Mouse (Mus musculus) CH12.LX (cell line): ENCODE results near the gene Agfg1. TPM values are rescaled to one million over a fixed set of nuclear protein-coding genes. Genes with fewer than 3 reads are reported as not detected.
"Not testable (repeated sequence)": the region's sequence is repeated elsewhere in the genome, so short reads cannot be mapped to it uniquely, and the experiment has no call there.

Experiments used
- DNase-seq: peaks from one replicate; pipeline ENCODE4 v3.0.0-alpha.2; 2013; ENCODE audit errors: extremely low read depth
- H3K27ac ChIP-seq: 2 replicates; pipeline ENCODE4 v1.5.1; 2012; ENCODE audit warnings: low read depth, mild to moderate bottlenecking, control low read depth, moderate library complexity; ENCODE audit not compliant: insufficient read depth
- H3K27me3 ChIP-seq: replicated peaks from 2 replicates; pipeline ENCODE3; 2012; ENCODE audit warnings: inconsistent platforms
- H3K36me3 ChIP-seq, 2 experiments: replicated peaks in 1 of 2; 2 replicates each; pipeline versions ENCODE3 to v1.6.1; 2012; ENCODE audit warnings: inconsistent platforms in 1 of 2, low read length in 1 of 2, mild to moderate bottlenecking in 1 of 2, mixed read lengths in 1 of 2, moderate library complexity in 1 of 2; ENCODE audit not compliant: control insufficient read depth in 1 of 2, insufficient read depth in 1 of 2
- H3K4me1 ChIP-seq, 2 experiments: 2 replicates each; pipeline ENCODE4 v1.6.1; 2012; ENCODE audit warnings: inconsistent platforms in 1 of 2, moderate library complexity in 1 of 2; ENCODE audit not compliant: insufficient read depth in 2 of 2, control insufficient read depth in 1 of 2
- H3K4me2 ChIP-seq: 2 replicates; pipeline ENCODE4 v1.6.1; 2012; ENCODE audit warnings: low read depth, mild to moderate bottlenecking, control low read depth; ENCODE audit not compliant: poor library complexity, insufficient read depth, severe bottlenecking
- H3K4me3 ChIP-seq, 3 experiments: fragments of 150-350 bp in 1 of 3; sonication (generic) in 1 of 3; replicated peaks in 1 of 3; 2 replicates each; pipeline versions ENCODE3 to v1.5.1; 2011 to 2012; ENCODE audit warnings: low read depth in 2 of 3, low read length in 2 of 3, mild to moderate bottlenecking in 2 of 3, moderate library complexity in 2 of 3, control low read depth in 1 of 3, improper control_type of control experiment in 1 of 3, inconsistent platforms in 1 of 3, mixed read lengths in 1 of 3; ENCODE audit not compliant: poor library complexity in 1 of 3
- H3K79me2 ChIP-seq: replicated peaks from 2 replicates; pipeline ENCODE4 v1.6.1; 2012; ENCODE audit warnings: mild to moderate bottlenecking, moderate library complexity; ENCODE audit not compliant: control insufficient read depth, poor library complexity, insufficient read depth, severe bottlenecking; ENCODE audit errors: extremely low read depth
- H3K9ac ChIP-seq: 2 replicates; pipeline ENCODE4 v1.6.1; 2012; ENCODE audit warnings: low read depth, mild to moderate bottlenecking, control low read depth, moderate library complexity; ENCODE audit not compliant: insufficient read depth
- H3K9me3 ChIP-seq: replicated peaks from 2 replicates; pipeline ENCODE3; 2012; ENCODE audit warnings: low read length, inconsistent platforms, mixed read lengths
- BHLHE40 ChIP-seq: IDR thresholded peaks from 2 replicates; pipeline ENCODE4 v1.6.1; 2011; ENCODE audit warnings: mild to moderate bottlenecking, low read depth, low read length, improper control_type of control experiment
- CHD2 ChIP-seq: IDR thresholded peaks from 2 replicates; pipeline ENCODE4 v1.6.1; 2011; ENCODE audit warnings: low read length, improper control_type of control experiment
- E2F4 ChIP-seq: IDR thresholded peaks from 2 replicates; pipeline ENCODE4 v1.6.1; 2011; ENCODE audit warnings: low read depth, low read length, improper control_type of control experiment; ENCODE audit not compliant: insufficient replicate concordance
- EP300 ChIP-seq: IDR thresholded peaks from 2 replicates; pipeline ENCODE4 v1.6.1; 2011; ENCODE audit warnings: low read length, improper control_type of control experiment
- ETS1 ChIP-seq: conservative IDR thresholded peaks from 2 replicates; pipeline ENCODE4 v1.6.1; 2012; ENCODE audit warnings: low read depth, mild to moderate bottlenecking, inconsistent platforms, low read length, improper control_type of control experiment, moderate library complexity
- HCFC1 ChIP-seq: IDR thresholded peaks from 2 replicates; pipeline ENCODE4 v1.6.1; 2012; ENCODE audit warnings: low read depth, mild to moderate bottlenecking, inconsistent platforms, low read length, improper control_type of control experiment
- JUN ChIP-seq: IDR thresholded peaks from 2 replicates; pipeline ENCODE4 v1.6.1; 2011; ENCODE audit warnings: low read depth, mild to moderate bottlenecking, low read length, improper control_type of control experiment, moderate library complexity; ENCODE audit not compliant: insufficient read depth
- JUND ChIP-seq: conservative IDR thresholded peaks from 2 replicates; pipeline ENCODE4 v1.6.1; 2011; ENCODE audit warnings: low read depth, low read length, improper control_type of control experiment
- MAX ChIP-seq: IDR thresholded peaks from 2 replicates; pipeline ENCODE4 v1.6.1; 2011; ENCODE audit warnings: low read length, improper control_type of control experiment
- MXI1 ChIP-seq: IDR thresholded peaks from 2 replicates; pipeline ENCODE4 v1.6.1; 2011; ENCODE audit warnings: mild to moderate bottlenecking, low read depth, low read length, improper control_type of control experiment
- NELFE ChIP-seq: IDR thresholded peaks from 2 replicates; pipeline ENCODE4 v1.6.1; 2011; ENCODE audit warnings: low read depth, low read length, improper control_type of control experiment
- NRF1 ChIP-seq: IDR thresholded peaks from 2 replicates; pipeline ENCODE4 v1.6.1; 2014; ENCODE audit warnings: low read depth, mild to moderate bottlenecking, inconsistent platforms, low read length, improper control_type of control experiment, moderate library complexity
- POLR2AphosphoS2 ChIP-seq: IDR thresholded peaks from 2 replicates; pipeline ENCODE4 v1.6.1; 2011; ENCODE audit warnings: low read depth, low read length, improper control_type of control experiment
- RAD21 ChIP-seq: IDR thresholded peaks from 2 replicates; pipeline ENCODE4 v1.6.1; 2011; ENCODE audit warnings: low read depth, mild to moderate bottlenecking, low read length, improper control_type of control experiment, moderate library complexity
- TBP ChIP-seq: conservative IDR thresholded peaks from 2 replicates; pipeline ENCODE4 v1.6.1; 2011; ENCODE audit warnings: low read depth, low read length, improper control_type of control experiment
- UBTF ChIP-seq: IDR thresholded peaks from 2 replicates; pipeline ENCODE4 v1.6.1; 2012; ENCODE audit warnings: low read depth, mild to moderate bottlenecking, inconsistent platforms, low read length, improper control_type of control experiment, moderate library complexity
- USF1 ChIP-seq: IDR thresholded peaks from 2 replicates; pipeline ENCODE4 v1.6.1; 2014; ENCODE audit warnings: low read depth, mild to moderate bottlenecking, inconsistent platforms, low read length, improper control_type of control experiment
- USF2 ChIP-seq: conservative IDR thresholded peaks from 2 replicates; pipeline ENCODE4 v1.6.1; 2011; ENCODE audit warnings: low read depth, low read length, improper control_type of control experiment
- ZKSCAN1 ChIP-seq: IDR thresholded peaks from 2 replicates; pipeline ENCODE4 v1.6.1; 2012; ENCODE audit warnings: low read depth, inconsistent platforms, low read length, improper control_type of control experiment, borderline replicate concordance
- ZMIZ1 ChIP-seq: IDR thresholded peaks from 2 replicates; pipeline ENCODE4 v1.6.1; 2012; ENCODE audit warnings: low read depth, mild to moderate bottlenecking, inconsistent platforms, low read length, improper control_type of control experiment
- dilution Hi-C: fragments of 300-500 bp; cut with MboI; formaldehyde crosslinking; loops from 2 replicates; pipeline ENCODE4 v1.14.3; 2020; ENCODE audit warnings: low sequenced_read_pairs; ENCODE audit not compliant: extremely low pct_unique_long_range_greater_than_20kb, extremely low pct_ligation_motif_present
- in situ Hi-C: fragments of 300-500 bp; cut with MboI; formaldehyde crosslinking; loops from 3 replicates; pipeline ENCODE4 v1.14.3; 2019; ENCODE audit warnings: low sequenced_read_pairs, low pct_ligation_motif_present, low pct_unique_long_range_greater_than_20kb, mixed read lengths
- polyA plus RNA-seq: library from polyadenylated mRNA; unstranded; fragments of >175 nt; gene quantifications from 2 replicates; pipeline ENCODE4 v1.2.1, GENCODE M21; 2012; ENCODE audit warnings: low read depth; ENCODE audit not compliant: insufficient read length
- total RNA-seq, 2 experiments: library from RNA; depleted of rRNA; stranded (reverse); fragments of 300-350 nt in 1 of 2; fragments of >200 nt in 1 of 2; gene quantifications; 2 replicates each; pipeline ENCODE4 v1.2.3; 2012 to 2014

Agfg1 gene
- total and polyA plus RNA-seq, 3 experiments, result 59.0 to 127 (median 106) TPM

DNA sequence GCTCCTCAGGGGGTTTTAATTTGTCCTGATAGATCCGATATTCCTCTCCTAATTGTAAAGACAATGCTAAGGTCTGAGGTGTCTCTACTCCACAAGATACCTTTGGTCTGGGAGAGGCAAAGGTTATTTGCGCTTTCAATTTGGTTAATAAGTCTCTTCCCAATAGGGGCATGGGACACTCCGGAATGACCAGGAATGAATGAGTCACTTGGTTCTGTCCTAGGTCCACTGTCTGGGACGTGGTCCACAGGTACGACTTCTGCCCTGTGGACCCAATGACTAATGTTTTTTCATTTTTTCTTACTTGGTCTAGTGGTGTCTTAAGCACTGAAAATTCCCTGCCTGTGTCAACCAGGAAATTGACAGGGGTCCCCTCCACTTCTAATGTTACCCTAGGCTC, 99.4 kb downstream of the Agfg1 start:
- in situ Hi-C loops, result no loop called here
- no peaks in the 10 kb centered on the region for H3K36me3 ChIP-seq
- no peaks in the 10 kb centered on the region for H3K79me2 ChIP-seq
- H3K27ac ChIP-seq, result no peak overlapping the region
- no peaks in the 10 kb centered on the region for H3K4me1 ChIP-seq
- H3K4me2 ChIP-seq, result no peak overlapping the region
- no peak overlapping the region for H3K4me3 ChIP-seq
- no peak for TF ChIP-seq USF2
- no peak for TF ChIP-seq ZKSCAN1
- TF ChIP-seq ZMIZ1, result no peak
- no peak for TF ChIP-seq E2F4
- no peak for TF ChIP-seq JUN
- no peak for TF ChIP-seq JUND
- no peak for TF ChIP-seq CHD2
- no peak for TF ChIP-seq TBP
- TF ChIP-seq POLR2AphosphoS2, result no peak
- TF ChIP-seq NRF1, result no peak
- TF ChIP-seq MAX, result no peak
- TF ChIP-seq EP300, result no peak
- no peak for TF ChIP-seq BHLHE40
- no peak for TF ChIP-seq ETS1
- TF ChIP-seq NELFE, result no peak
- no peak for TF ChIP-seq UBTF
- no peak for TF ChIP-seq MXI1
- TF ChIP-seq HCFC1, result no peak
- TF ChIP-seq RAD21, result no peak
- TF ChIP-seq USF1, result no peak
- no peaks in the 10 kb centered on the region for H3K27me3 ChIP-seq
- no peak for DNase-seq
- no peak overlapping the region for H3K9ac ChIP-seq
- no peaks in the 10 kb centered on the region for H3K9me3 ChIP-seq
- dilution Hi-C loops, result no loop called here

DNA sequence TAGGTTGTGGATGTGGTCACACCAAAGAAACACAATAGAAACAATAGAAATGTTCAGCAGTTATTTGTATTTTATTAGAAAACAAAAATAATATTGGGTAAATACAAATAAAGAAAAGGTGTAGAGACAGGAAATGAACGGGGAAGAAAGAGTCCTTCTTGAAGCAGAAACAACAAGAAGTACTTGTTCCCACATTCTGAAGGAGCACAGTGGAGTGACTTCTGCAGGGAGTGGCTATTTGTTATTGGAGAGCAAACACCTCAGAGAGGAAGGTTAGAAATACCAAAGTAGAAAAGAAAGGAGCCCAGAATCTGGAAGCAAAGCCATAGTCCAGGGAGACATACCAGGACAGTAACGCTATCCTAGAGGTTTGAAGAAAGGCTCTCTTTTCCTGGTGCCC, 103.2 kb downstream of the Agfg1 start:
- H3K9me3 ChIP-seq, H3K9ac ChIP-seq, H3K4me1 ChIP-seq, in situ Hi-C loops, H3K4me2 ChIP-seq, dilution Hi-C loops, H3K79me2 ChIP-seq, H3K36me3 ChIP-seq, DNase-seq, H3K4me3 ChIP-seq, H3K27ac ChIP-seq, H3K27me3 ChIP-seq: not testable (repeated sequence)

DNA sequence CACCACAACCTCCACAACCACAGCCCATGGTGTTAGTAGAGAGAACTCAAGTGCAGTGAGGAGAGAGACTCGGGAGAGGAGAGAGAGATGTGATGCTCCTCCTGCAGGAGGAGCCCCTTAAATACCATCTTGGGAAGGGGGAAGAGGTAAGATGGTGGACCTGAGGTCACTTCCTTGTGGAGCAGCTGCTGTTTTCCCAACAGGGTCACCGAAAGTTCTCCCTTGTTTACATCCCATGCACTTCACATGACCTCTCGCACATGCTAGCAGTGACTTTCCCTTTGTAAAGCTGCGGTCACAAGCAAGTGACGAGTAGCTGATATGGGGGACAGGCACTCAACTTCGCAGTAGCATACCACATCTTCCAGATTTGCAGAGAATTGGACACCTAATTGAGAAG, 104.0 kb downstream of the Agfg1 start, which contains the start of gene A030003K21Rik:
A030003K21Rik (minus strand) TSS at position 94 of the 400 bp plus-strand sequence.
- H3K9me3 ChIP-seq, in situ Hi-C loops, H3K27me3 ChIP-seq, H3K27ac ChIP-seq, dilution Hi-C loops, H3K36me3 ChIP-seq, DNase-seq, H3K9ac ChIP-seq, H3K4me2 ChIP-seq, H3K79me2 ChIP-seq, H3K4me3 ChIP-seq, H3K4me1 ChIP-seq: not testable (repeated sequence)
